Mouse (Mus musculus) gastrocnemius, postnatal 36 days (tissue): ENCODE data around the gene Thnsl2. TPM values are rescaled to one million over a fixed set of nuclear protein-coding genes. Genes with fewer than 3 reads are reported as not detected.
A peak's percentile ranks its signal among the peaks of the same experiment; 100 is the strongest.

Experiments
- DNase-seq, 2 experiments: peaks; one replicate each; pipeline ENCODE4 v3.0.0; 2022
- intact Hi-C: fragments of 180-260 bp; cut with DNase I; formaldehyde crosslinking; loops from one replicate; pipeline ENCODE4 v1.15.1; 2025
- total RNA-seq, 2 experiments: library from RNA; stranded (reverse); gene quantifications; 2 replicates each; pipeline ENCODE4 v1.2.3; 2021

Gene Thnsl2
- total RNA-seq, 2 experiments from 2014 or later = 6.0 to 6.8 TPM

DNA sequence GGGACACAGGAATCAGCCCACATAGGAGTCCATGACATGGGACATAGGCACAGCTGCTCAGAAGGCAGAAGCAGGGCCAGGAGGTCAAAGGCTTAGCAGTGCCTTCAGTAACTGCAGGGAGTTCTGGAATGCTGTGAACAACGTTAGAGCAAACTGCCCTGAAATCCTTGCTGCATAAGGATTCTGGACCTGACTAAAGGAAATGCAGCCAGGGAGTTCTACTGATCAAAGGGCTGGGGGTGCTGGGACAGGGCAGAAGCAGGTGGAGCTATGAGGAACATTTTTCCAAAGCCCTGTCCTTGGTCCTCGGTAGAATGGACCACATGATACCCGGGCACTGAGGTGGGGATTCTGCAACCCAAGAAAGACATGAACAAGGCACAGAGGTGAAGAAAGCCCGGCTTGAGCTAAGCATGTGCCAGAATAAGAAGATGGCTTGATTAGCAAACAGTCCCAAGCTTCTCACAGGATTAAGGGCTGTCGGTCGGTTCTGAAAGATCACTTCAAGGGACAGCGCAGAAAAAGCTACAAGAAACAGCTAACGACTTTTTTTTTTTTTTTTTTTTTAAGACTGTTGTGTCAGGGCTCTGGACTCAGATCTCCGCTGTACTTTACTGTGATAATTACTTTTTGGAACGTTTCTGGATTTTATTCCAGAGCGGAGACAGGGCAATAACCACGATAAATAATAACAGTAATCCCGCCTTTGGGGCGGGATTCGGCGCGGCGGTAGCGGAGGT lies 915 bp downstream of the Thnsl2 start:
- intact Hi-C loops = no loop called here
- DNase-seq = no peak

DNA sequence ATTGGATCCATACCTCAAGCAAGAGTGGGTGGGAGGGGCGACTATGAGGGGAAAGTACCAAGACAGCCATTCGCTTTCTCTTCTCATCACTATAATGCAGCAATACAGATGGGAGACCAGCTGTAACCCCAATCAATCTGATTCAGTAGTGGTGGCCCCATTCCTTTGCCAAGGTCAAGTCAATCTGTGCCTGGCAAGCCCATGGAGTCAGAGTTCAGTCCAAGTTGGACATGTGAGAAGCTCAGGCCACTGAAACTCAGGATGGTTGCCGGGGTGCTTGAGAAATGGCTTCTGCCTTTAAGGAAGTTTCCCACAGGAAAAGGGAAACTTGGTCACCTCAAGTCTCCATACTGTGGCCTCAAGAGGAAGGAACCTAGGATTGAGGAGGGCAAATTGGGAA lies 9.2 kb downstream of the Thnsl2 start:
- intact Hi-C loops = no loop called here

DNA sequence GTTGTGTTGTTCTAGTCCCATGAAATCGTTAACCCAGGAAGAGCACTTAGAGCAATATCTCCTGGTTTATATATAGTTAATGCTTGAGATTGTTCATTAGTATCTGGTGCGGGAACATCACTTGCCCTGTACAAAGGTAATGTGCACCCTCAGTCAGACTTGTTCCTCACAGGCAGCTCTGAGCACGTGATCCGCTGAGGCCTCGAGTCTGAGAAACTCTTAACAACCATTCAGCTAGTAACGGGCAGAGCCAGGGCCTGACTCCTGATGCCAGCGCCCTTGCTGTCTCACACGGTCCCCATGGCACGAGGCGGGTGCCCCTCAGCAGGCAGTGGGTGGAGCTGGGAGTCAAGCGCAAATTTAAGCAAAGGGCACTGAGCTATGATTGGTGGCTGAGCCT lies 10.7 kb downstream of the Thnsl2 start:
- intact Hi-C loops = no loop called here
- no peak for DNase-seq

More for the DNA sequence above, 9.2 kb downstream of the Thnsl2 start:
- no peak for DNase-seq

DNA sequence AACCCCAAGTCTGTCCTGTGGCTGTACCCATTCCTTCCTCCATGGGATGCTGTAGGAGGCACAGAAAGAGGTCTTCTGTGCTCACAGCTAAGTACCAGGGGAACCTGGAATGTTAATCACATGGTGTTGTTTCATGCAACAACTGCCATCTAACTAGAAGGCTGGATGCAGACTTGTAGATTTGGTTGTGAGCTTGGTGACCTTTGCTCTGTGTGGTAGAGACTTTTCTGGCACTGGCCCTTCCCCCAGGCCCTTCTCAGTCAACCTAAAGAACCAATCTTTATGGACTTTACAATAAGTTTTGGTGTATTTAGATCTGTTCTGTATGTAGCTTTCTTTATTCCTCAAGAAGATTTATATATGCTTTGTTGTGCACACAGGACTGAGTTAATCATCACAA lies 13.2 kb downstream of the Thnsl2 start:
- DNase-seq = no peak
- intact Hi-C loops = no loop called here

DNA sequence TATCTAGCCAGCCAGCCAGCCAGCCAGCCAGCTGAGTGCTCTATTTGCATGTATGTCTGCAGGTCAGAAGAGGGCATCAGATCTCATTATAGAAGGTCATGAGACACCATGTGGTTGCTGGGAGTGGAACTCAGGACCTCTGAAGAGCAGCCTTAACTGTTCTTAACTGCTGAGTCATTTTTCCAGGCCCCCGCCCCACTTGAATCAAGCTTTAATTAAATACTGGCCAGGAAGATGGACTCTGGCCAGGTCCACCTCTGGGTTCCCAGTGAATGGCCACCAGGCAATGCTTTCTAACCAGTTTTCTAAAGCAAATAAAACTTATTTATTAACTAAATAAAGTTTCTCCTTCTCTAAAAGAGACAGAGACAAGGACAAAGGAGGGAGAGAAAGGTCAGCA lies 14.0 kb downstream of the Thnsl2 start:
- intact Hi-C loops = no loop called here
- no peak for DNase-seq

GRCm38 (mm10) chr6:71129071-71129470 lies 15.2 kb downstream of the Thnsl2 start:
- DNase-seq = no peak
- intact Hi-C loops = loop anchor here (10.0 kb wide), 2 partner anchors 174 to 324 kb away; partner anchors contain the start of gene Foxi3

GRCm38 (mm10) chr6:71126290-71126689 lies 17.9 kb downstream of the Thnsl2 start:
- no peak for DNase-seq
- intact Hi-C loops = loop anchor here (10.0 kb wide), 2 partner anchors 171 to 321 kb away; partner anchors contain the start of gene Foxi3

DNA sequence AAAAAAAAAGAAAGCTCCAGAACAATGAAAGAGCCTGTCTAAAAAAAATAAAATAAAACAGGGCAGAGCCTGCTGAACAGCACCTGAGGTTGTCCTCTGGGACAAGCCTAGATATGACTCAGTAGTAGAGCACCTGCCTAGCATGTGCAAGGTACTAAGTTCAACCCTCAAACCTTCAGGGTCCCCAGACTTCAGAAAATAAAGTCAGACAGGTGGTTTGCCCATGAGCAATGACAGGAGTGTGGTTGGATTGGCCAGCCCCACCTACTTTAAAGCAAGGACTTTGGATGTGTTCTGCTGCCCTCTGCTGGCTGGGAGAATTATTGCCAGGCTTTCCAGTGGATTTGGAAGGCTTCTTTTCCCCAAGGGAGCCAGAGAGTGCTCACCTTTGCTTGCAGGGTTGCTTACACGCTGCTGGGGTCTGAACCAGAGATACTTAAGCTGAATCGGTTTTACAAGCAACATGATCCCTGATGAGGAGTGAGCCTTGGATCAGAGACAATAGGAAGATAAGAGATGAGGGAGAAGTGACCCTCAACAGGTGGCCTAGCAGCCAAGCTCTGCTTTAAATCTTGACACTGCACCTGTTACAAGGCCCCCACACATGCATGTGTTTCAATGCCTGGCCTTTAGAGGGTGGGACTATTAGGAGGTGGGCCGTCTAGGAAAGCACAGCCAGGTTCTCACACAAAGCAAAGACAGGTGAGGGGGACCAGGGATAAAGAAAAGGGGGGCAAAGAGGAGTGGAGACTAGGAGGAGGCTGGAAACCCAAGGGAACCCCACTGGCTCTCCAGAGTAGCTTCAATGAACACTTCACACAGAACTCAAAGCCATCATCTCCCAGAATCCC lies 19.0 kb downstream of the Thnsl2 start:
- intact Hi-C loops = loop anchor here (10.0 kb wide), 2 partner anchors 170 to 320 kb away; partner anchors contain the start of gene Foxi3
- peak; percentile 63 to 66 for DNase-seq

DNA sequence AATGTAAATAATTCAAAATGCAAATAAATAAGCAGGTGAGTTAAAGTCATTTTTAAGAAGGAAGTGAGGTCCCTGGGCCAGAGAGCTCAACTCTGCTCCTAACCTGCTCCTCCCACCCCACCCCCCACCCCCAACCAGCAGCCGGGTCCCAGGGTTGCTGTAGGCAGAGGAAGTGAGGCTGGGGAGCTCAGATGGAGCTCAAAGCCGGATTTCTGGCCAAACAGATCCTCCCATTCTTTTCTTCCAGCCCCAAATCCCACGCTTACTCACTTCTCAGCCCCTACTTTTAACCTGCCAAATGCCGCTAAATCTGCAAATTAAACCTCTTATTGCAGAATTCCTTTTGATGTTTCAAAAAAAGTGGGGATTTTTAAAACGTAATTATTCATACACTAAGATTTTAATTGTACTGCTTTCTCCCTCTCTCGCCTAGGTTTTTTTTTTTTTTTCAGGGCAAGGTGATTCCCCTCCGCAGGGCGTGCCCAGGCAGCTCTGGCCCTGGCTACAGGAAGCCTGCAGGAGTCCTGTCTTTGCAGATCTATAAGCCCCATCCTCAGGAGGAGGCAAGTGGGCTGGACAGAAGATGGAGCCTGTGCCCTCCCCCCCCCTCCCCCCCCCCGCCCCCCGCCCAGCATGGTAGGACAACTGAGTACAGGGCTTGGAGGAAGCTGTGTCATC lies 24.5 kb downstream of the Thnsl2 start:
- intact Hi-C loops = loop anchor here (5.0 to 10.0 kb wide), 3 partner anchors 87 to 315 kb away; partner anchors contain the start of gene Foxi3
- DNase-seq = no peak

- intact Hi-C loops = no loop called here
- no peak for DNase-seq
Measured at GRCm38 (mm10) chr6:71111419-71112113, 32.7 kb downstream of the Thnsl2 start.

DNA sequence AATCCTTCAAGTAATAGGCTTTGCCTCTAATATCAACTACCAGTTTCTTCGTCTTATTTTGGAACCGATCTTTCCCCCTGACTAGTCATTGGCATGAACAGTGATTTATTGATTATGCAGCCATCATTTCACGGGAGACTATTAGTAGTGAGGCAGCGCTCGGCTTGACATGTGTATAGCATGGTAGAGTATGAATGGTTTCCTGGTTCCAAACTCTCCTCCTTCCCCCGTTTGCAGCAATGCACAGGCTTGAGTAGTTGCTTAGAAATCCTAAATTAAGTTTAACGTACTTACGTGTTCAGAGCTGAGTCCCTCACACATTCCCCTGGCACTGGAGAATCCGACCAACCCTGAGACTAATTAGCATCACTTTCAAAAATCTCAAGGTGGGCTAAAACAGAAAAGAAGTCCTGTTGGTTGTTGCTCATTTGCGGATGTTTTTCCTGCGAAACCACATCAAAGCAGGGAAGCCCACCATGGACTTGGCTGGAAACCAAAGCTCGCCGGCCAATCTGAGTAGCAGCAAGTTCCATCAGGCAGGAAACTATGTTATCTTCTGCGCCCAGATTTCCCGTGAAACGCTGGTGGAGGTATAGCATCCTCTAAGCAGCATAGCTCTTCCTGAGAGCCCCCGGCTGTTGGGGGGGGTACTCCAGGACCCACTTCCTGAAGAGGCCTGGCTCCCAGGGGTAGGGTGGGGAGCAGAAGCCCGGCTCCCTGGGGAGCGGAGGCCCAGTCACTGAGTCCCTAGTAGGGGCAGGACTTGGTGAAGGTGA lies 37.9 kb downstream of the Thnsl2 start:
- intact Hi-C loops = no loop called here
- DNase-seq = no peak

DNA sequence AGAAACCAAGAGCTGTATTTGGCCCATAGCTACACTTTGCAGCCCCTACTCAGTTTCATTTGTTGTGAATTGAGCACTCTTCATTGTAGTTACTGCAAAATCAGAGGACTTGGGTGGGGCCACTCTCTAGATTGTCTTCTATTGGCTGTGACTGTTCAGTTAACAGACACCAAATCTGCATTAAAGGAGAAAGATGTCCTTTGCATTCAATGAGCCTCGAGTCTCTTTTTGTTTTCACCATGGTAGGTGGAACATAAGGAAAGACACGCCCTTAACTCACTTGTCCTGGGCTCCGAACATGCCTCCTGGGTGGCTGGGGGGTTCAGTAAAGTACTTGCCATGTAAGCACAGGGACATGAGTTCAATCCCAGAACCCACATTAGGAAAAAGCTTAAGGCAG lies 48.1 kb downstream of the Thnsl2 start:
- no peak for DNase-seq
- intact Hi-C loops = no loop called here

DNA sequence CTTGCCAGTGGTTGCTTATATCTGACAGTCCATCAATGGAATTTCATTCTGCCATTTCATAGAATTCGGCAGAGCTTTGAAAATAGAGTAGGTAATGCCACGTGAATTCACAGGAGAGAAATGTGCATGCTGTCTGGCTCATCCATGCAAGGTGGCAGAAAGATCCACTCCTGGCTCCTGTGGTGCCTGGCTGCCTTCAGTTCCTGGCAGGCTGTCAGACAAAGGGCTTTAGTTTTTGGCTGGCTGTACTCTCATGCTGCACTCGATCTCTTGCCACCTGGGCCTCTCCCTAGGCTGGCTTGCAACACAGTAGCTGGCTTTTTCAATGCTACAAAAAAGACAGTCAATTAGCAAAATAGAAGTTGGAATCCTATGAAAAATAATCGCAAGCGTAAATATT lies 49.5 kb downstream of the Thnsl2 start:
- intact Hi-C loops = no loop called here
- peak in 1 of 2 experiments; percentile 10 for DNase-seq

GRCm38 (mm10) chr6:71093686-71094085 lies 50.6 kb downstream of the Thnsl2 start:
- DNase-seq = no peak
- intact Hi-C loops = no loop called here

GRCm38 (mm10) chr6:71090475-71090874 lies 53.8 kb downstream of the Thnsl2 start:
- DNase-seq = no peak
- intact Hi-C loops = no loop called here

- intact Hi-C loops = no loop called here
- DNase-seq = no peak
Measured at GRCm38 (mm10) chr6:71089735-71090134, 54.5 kb downstream of the Thnsl2 start.

DNA sequence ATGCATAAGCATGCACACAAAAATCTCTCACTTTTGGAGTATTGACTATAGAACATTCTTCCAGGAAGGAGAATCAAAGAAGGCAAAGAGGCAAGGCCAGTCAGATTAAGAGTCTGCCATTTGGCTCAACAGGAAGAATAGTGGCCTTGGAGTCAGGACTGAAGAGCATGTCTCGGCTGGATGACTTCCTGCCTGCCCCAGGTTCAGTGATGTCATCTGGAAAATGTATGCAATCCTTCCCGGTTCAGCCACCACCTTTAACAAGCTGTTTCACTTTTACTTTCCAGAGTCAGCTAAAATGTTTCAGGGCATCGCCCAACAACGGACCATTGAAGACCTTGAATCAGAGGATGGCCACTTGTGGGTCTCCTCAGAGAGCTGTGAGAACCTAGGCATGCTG lies 55.2 kb downstream of the Thnsl2 start:
- DNase-seq = no peak
- intact Hi-C loops = no loop called here

- intact Hi-C loops = no loop called here
- DNase-seq = no peak
Measured at GRCm38 (mm10) chr6:71083441-71083840, 60.8 kb downstream of the Thnsl2 start.

DNA sequence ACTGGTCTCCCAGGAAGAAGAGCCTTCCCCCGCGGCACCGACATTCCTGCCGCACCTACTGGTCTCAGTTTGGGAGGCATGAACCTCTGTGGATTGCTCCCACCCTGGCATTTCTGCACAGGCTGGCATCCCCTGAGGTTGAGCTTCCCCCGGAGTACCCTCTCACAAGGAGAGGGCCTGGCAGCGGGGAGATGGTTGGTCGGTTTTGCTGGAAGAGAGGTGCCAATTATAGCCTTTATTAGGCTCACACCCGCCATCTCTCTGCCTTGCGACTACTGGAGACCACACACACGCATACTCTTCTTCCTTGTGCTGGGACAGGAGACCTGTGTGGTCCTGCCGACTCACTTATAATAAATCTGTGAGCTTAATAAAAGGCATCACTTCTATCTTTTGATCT lies 62.2 kb downstream of the Thnsl2 start:
- intact Hi-C loops = no loop called here
- no peak for DNase-seq

DNA sequence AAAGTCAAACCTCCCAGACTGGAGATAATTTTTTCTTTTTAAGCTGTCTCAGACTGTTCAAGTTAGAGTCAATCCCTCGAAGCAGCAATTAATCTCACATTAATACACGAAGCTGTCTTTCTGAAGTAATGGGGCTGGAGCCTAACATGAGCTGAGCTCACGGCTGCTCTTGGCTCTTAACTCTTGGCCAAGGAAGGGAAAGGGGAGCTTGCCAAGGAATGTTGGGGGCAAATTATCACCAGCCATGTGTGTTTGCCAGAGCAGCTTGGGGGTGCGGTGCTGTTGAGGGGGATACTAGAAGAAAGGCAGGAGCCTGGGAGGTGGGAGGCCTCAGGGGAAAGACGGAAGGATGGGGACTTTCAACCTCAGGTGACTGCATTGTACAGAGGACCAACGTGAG lies 63.0 kb downstream of the Thnsl2 start:
- no peak for DNase-seq
- intact Hi-C loops = no loop called here
